Mouse (Mus musculus) spleen, adult 2 months (tissue): ENCODE results near the gene Arih2. TPM values are rescaled to one million over a fixed set of nuclear protein-coding genes. Genes with fewer than 3 reads are reported as not detected.
A peak's percentile ranks its signal among the peaks of the same experiment; 100 is the strongest.

Experiments
- DNase-seq, 2 experiments: peaks; one replicate each; pipeline versions ENCODE4 v3.0.0 to v3.0.0-alpha.2; 2012 to 2021; ENCODE audit warnings: low spot score in 2 of 2, low read depth in 1 of 2
- H3K27ac ChIP-seq: fragments of 200-500 bp; 2 replicates; pipeline ENCODE4 v1.5.1; 2012; ENCODE audit warnings: low read length, inconsistent platforms; ENCODE audit not compliant: insufficient read depth
- H3K27me3 ChIP-seq: fragments of 200-500 bp; 2 replicates; pipeline ENCODE4 v1.6.1; 2012; ENCODE audit warnings: mild to moderate bottlenecking, moderate library complexity, low read length, inconsistent platforms; ENCODE audit not compliant: control insufficient read depth, insufficient read depth
- H3K36me3 ChIP-seq: fragments of 200-500 bp; 2 replicates; pipeline ENCODE4 v1.6.1; 2012; ENCODE audit warnings: mild to moderate bottlenecking, low read length, inconsistent platforms; ENCODE audit not compliant: control insufficient read depth, insufficient read depth
- H3K4me1 ChIP-seq: fragments of 200-500 bp; 2 replicates; pipeline ENCODE4 v1.6.1; 2011; ENCODE audit warnings: inconsistent platforms; ENCODE audit not compliant: control insufficient read depth, insufficient read depth, insufficient read length
- H3K4me3 ChIP-seq: fragments of 200-500 bp; 2 replicates; pipeline ENCODE4 v1.5.1; 2011; ENCODE audit warnings: mild to moderate bottlenecking, inconsistent platforms; ENCODE audit not compliant: insufficient read depth, insufficient read length; ENCODE audit errors: extremely low read depth
- CTCF ChIP-seq: fragments of 200-500 bp; IDR thresholded peaks from 2 replicates; pipeline ENCODE4 v1.5.1; 2011; ENCODE audit warnings: mild to moderate bottlenecking, inconsistent platforms; ENCODE audit not compliant: insufficient read depth, insufficient read length, insufficient replicate concordance; ENCODE audit errors: extremely low read depth
- POLR2A ChIP-seq: fragments of 200-500 bp; IDR thresholded peaks from 2 replicates; pipeline ENCODE4 v1.6.1; 2011; ENCODE audit warnings: low read depth, low read length, inconsistent platforms
- WGBS: fragments of 180-500 bp; shearing (Covaris S2); methylation state at CpG from one replicate; pipeline ENCODE4 v1.1.7; 2018; 5-methylcytosine and 5-hydroxymethylcytosine counted together
- polyA plus RNA-seq: library from polyadenylated mRNA; depleted of rRNA; stranded (reverse); fragments of >200 nt; gene quantifications from 2 replicates; pipeline ENCODE4 v1.2.3, GENCODE M21; 2012

Arih2 gene
- polyA plus RNA-seq, 1 experiment, result 28.4 TPM

GRCm38 (mm10) chr9:108568511-108568921, 80.7 kb downstream of the Arih2 start:
- no peak for DNase-seq
- H3K27ac ChIP-seq, result peak overlapping the region; percentile 87
- peaks cover 15% of the 10 kb centered on the region for H3K4me1 ChIP-seq
- WGBS, result 33% methylated on average over 17 of the region's 17 CpGs
- H3K4me3 ChIP-seq, result peak overlapping the region; percentile 88
- no peaks in the 10 kb centered on the region for H3K27me3 ChIP-seq
- peaks cover 19% of the 10 kb centered on the region for H3K36me3 ChIP-seq
- TF ChIP-seq POLR2A (no peak), CTCF (no peak)

- Histone ChIP-seq H3K27ac (peak overlapping the region; percentile 87), H3K4me3 (peak overlapping the region; percentile 88), H3K27me3 (no peaks in the 10 kb centered on the region), H3K36me3 (peaks cover 18% of the 10 kb centered on the region), H3K4me1 (peaks cover 15% of the 10 kb centered on the region)
- TF ChIP-seq POLR2A (no peak), CTCF (no peak)
- 4% methylated on average over 18 of the region's 18 CpGs for WGBS
- DNase-seq, result no peak
Measured at GRCm38 (mm10) chr9:108567931-108568419, 81.2 kb downstream of the Arih2 start.

GRCm38 (mm10) chr9:108566815-108567776, 82.1 kb downstream of the Arih2 start, which contains the start of gene Ndufaf3:
TSS of gene Ndufaf3 (minus strand) at chr9:108567434.
- peak within 1 kb of the TSS; percentile 87 for H3K27ac ChIP-seq
- DNase-seq, result peak; percentile 87 to 97
- no peaks in the 10 kb centered on the region for H3K27me3 ChIP-seq
- H3K36me3 ChIP-seq, result peaks cover 17% of the 10 kb centered on the region
- H3K4me1 ChIP-seq, result peaks cover 15% of the 10 kb centered on the region
- WGBS, result under 1% methylated on average over 73 of the region's 73 CpGs
- TF ChIP-seq CTCF (peak; percentile 94), POLR2A (peak; percentile 98)
- H3K4me3 ChIP-seq, result peak within 1 kb of the TSS; percentile 88

- peaks cover 11% of the 10 kb centered on the region for H3K36me3 ChIP-seq
- no peak for TF ChIP-seq CTCF
- no peak for TF ChIP-seq POLR2A
- 14% methylated on average over 35 of the region's 35 CpGs for WGBS
- peak overlapping the region; percentile 86 for H3K27ac ChIP-seq
- H3K4me3 ChIP-seq, result peak overlapping the region; percentile 88
- peaks cover 15% of the 10 kb centered on the region for H3K4me1 ChIP-seq
- DNase-seq, result no peak
- H3K27me3 ChIP-seq, result no peaks in the 10 kb centered on the region
Measured at GRCm38 (mm10) chr9:108565881-108566814, 83.0 kb downstream of the Arih2 start.

- no peak overlapping the region for H3K4me3 ChIP-seq
- WGBS, result 81% methylated on average over 7 of the region's 7 CpGs
- peaks cover 16% of the 10 kb centered on the region for H3K36me3 ChIP-seq
- TF ChIP-seq POLR2A (no peak), CTCF (no peak)
- H3K4me1 ChIP-seq, result peaks cover 15% of the 10 kb centered on the region
- H3K27ac ChIP-seq, result no peak overlapping the region
- DNase-seq, result no peak
- no peaks in the 10 kb centered on the region for H3K27me3 ChIP-seq
Measured at GRCm38 (mm10) chr9:108564131-108564530, 85.1 kb downstream of the Arih2 start.

- no peak for TF ChIP-seq CTCF
- no peak for TF ChIP-seq POLR2A
- no peak overlapping the region for H3K27ac ChIP-seq
- H3K4me3 ChIP-seq, result no peak overlapping the region
- peaks cover 13% of the 10 kb centered on the region for H3K4me1 ChIP-seq
- WGBS, result 95% methylated on average over 8 of the region's 8 CpGs
- no peak for DNase-seq
- peaks cover 17% of the 10 kb centered on the region for H3K36me3 ChIP-seq
- H3K27me3 ChIP-seq, result no peaks in the 10 kb centered on the region
Measured at GRCm38 (mm10) chr9:108563671-108564070, 85.5 kb downstream of the Arih2 start.
